Mouse (Mus musculus) heart, embryonic 15.5 days (tissue): ENCODE results near the gene Tgm2. TPM values are rescaled to one million over a fixed set of nuclear protein-coding genes. Genes with fewer than 3 reads are reported as not detected.
A peak's percentile ranks its signal among the peaks of the same experiment; 100 is the strongest.

Source experiments
- ATAC-seq: fragments of 200-750 bp; cut with Nextera tagmentation; replicated peaks from 2 replicates; pipeline ENCODE4 v1.8.0; 2017; ENCODE audit warnings: low read depth, moderate TSS enrichment; ENCODE audit not compliant: insufficient number of reproducible peaks, insufficient read depth, low FRiP score
- H3K27ac ChIP-seq: fragments of 300-500 bp; sonication (generic); 2 replicates; pipeline ENCODE4 v1.5.1; 2015; ENCODE audit warnings: mild to moderate bottlenecking, inconsistent platforms
- H3K27me3 ChIP-seq: fragments of 300-500 bp; sonication (generic); 2 replicates; pipeline ENCODE4 v1.6.1; 2015; ENCODE audit warnings: inconsistent platforms
- H3K36me3 ChIP-seq: fragments of 300-500 bp; sonication (generic); 2 replicates; pipeline ENCODE4 v1.6.1; 2015; ENCODE audit warnings: mild to moderate bottlenecking, inconsistent platforms
- H3K4me1 ChIP-seq: fragments of 300-500 bp; sonication (generic); replicated peaks from 2 replicates; pipeline ENCODE4 v1.6.1; 2015; ENCODE audit warnings: inconsistent platforms
- H3K4me2 ChIP-seq: fragments of 300-500 bp; sonication (generic); 2 replicates; pipeline ENCODE4 v1.6.1; 2015; ENCODE audit warnings: inconsistent platforms, mild to moderate bottlenecking, moderate library complexity
- H3K4me3 ChIP-seq: fragments of 300-500 bp; sonication (generic); 2 replicates; pipeline ENCODE4 v1.5.1; 2015; ENCODE audit warnings: mild to moderate bottlenecking, inconsistent platforms
- H3K9ac ChIP-seq: fragments of 300-500 bp; sonication (generic); 2 replicates; pipeline ENCODE4 v1.6.1; 2015; ENCODE audit warnings: mild to moderate bottlenecking, inconsistent platforms
- H3K9me3 ChIP-seq: fragments of 300-500 bp; sonication (generic); replicated peaks from 2 replicates; pipeline ENCODE4 v1.6.1; 2016; ENCODE audit warnings: inconsistent platforms
- WGBS: fragments of 180-500 bp; shearing (Covaris S2); methylation state at CpG from one replicate; pipeline ENCODE4 v1.1.7; 2015; ENCODE audit warnings: mixed read lengths; 5-methylcytosine and 5-hydroxymethylcytosine counted together
- polyA plus RNA-seq: library from polyadenylated mRNA; unstranded; fragments of >200 nt; fragmentation: Nextera tagmentation; extraction: Ambion mirVana; gene quantifications from 2 replicates; pipeline ENCODE4 v1.2.1, GENCODE M21; 2015

Gene Tgm2
- polyA plus RNA-seq, 1 experiment from 2014 or later = 208 TPM

- WGBS = 14% methylated on average over 19 of the region's 19 CpGs
- Histone ChIP-seq H3K36me3 (no peaks in the 10 kb centered on the region), H3K27me3 (no peaks in the 10 kb centered on the region), H3K4me3 (peak overlapping the region; percentile 34), H3K9ac (0 out of 2 replicates have a peak overlapping the region, but pooled peaks have one; percentile 18), H3K27ac (peak overlapping the region; percentile 61), H3K4me1 (peaks cover 41% of the 10 kb centered on the region), H3K4me2 (peak overlapping the region; percentile 62), H3K9me3 (no peaks in the 10 kb centered on the region)
- peak; percentile 75 for ATAC-seq
Observed at GRCm38 (mm10) chr2:158178696-158179369, 32.6 kb upstream of the Tgm2 start.

GRCm38 (mm10) chr2:158178139-158178538 is 31.9 kb upstream of the Tgm2 start:
- Histone ChIP-seq H3K27me3 (no peaks in the 10 kb centered on the region), H3K4me1 (peaks cover 41% of the 10 kb centered on the region), H3K4me2 (no peak overlapping the region), H3K9me3 (no peaks in the 10 kb centered on the region), H3K36me3 (no peaks in the 10 kb centered on the region), H3K9ac (no peak overlapping the region), H3K4me3 (no peak overlapping the region), H3K27ac (0 out of 2 replicates have a peak overlapping the region, but pooled peaks have one; percentile 61)
- ATAC-seq = no peak
- WGBS = 79% methylated on average over 4 of the region's 4 CpGs

- 87% methylated on average over 3 of the region's 3 CpGs for WGBS
- H3K27ac ChIP-seq = no peak overlapping the region
- peaks cover 41% of the 10 kb centered on the region for H3K4me1 ChIP-seq
- no peak for ATAC-seq
- no peak overlapping the region for H3K4me2 ChIP-seq
- H3K9me3 ChIP-seq = no peaks in the 10 kb centered on the region
- H3K4me3 ChIP-seq = no peak overlapping the region
- no peaks in the 10 kb centered on the region for H3K36me3 ChIP-seq
- no peak overlapping the region for H3K9ac ChIP-seq
- no peaks in the 10 kb centered on the region for H3K27me3 ChIP-seq
Observed at GRCm38 (mm10) chr2:158177574-158177973, 31.3 kb upstream of the Tgm2 start.

GRCm38 (mm10) chr2:158176763-158177162 is 30.5 kb upstream of the Tgm2 start:
- H3K4me3 ChIP-seq = no peak overlapping the region
- no peaks in the 10 kb centered on the region for H3K36me3 ChIP-seq
- no peaks in the 10 kb centered on the region for H3K9me3 ChIP-seq
- H3K9ac ChIP-seq = no peak overlapping the region
- H3K27me3 ChIP-seq = no peaks in the 10 kb centered on the region
- H3K4me1 ChIP-seq = peaks cover 41% of the 10 kb centered on the region
- WGBS = 90% methylated on average over 9 of the region's 9 CpGs
- no peak overlapping the region for H3K27ac ChIP-seq
- ATAC-seq = no peak
- H3K4me2 ChIP-seq = no peak overlapping the region

- Histone ChIP-seq H3K9me3 (no peaks in the 10 kb centered on the region), H3K4me3 (no peak overlapping the region), H3K27ac (0 out of 2 replicates have a peak overlapping the region, but pooled peaks have one; percentile 16), H3K36me3 (no peaks in the 10 kb centered on the region), H3K27me3 (no peaks in the 10 kb centered on the region), H3K4me1 (peaks cover 41% of the 10 kb centered on the region), H3K9ac (no peak overlapping the region), H3K4me2 (no peak overlapping the region)
- WGBS = 27% methylated on average over 3 of the region's 3 CpGs
- no peak for ATAC-seq
Observed at GRCm38 (mm10) chr2:158175433-158175832, 29.2 kb upstream of the Tgm2 start.

- no peak overlapping the region for H3K9ac ChIP-seq
- H3K9me3 ChIP-seq = no peaks in the 10 kb centered on the region
- H3K27ac ChIP-seq = 0 out of 2 replicates have a peak overlapping the region, but pooled peaks have one; percentile 16
- no peaks in the 10 kb centered on the region for H3K36me3 ChIP-seq
- 82% methylated on average over 15 of the region's 15 CpGs for WGBS
- H3K4me3 ChIP-seq = no peak overlapping the region
- H3K4me2 ChIP-seq = no peak overlapping the region
- H3K27me3 ChIP-seq = no peaks in the 10 kb centered on the region
- peaks cover 41% of the 10 kb centered on the region for H3K4me1 ChIP-seq
- ATAC-seq = no peak; the same call in 1 of the 2 replicates
Observed at GRCm38 (mm10) chr2:158174958-158175357, 28.7 kb upstream of the Tgm2 start.

GRCm38 (mm10) chr2:158174438-158174837 is 28.2 kb upstream of the Tgm2 start:
- 77% methylated on average over 5 of the region's 5 CpGs for WGBS
- Histone ChIP-seq H3K36me3 (no peaks in the 10 kb centered on the region), H3K4me2 (no peak overlapping the region), H3K27me3 (no peaks in the 10 kb centered on the region), H3K27ac (peak overlapping the region; percentile 11; the same call in 1 of the 2 replicates), H3K9me3 (no peaks in the 10 kb centered on the region), H3K4me1 (peaks cover 40% of the 10 kb centered on the region), H3K4me3 (no peak overlapping the region), H3K9ac (no peak overlapping the region)
- ATAC-seq = no peak

GRCm38 (mm10) chr2:158170394-158170793 is 24.2 kb upstream of the Tgm2 start:
- no peak overlapping the region for H3K9ac ChIP-seq
- 82% methylated on average over 2 of the region's 2 CpGs for WGBS
- H3K4me2 ChIP-seq = no peak overlapping the region
- H3K4me3 ChIP-seq = no peak overlapping the region
- H3K36me3 ChIP-seq = no peaks in the 10 kb centered on the region
- H3K27me3 ChIP-seq = no peaks in the 10 kb centered on the region
- peaks cover 48% of the 10 kb centered on the region for H3K4me1 ChIP-seq
- H3K9me3 ChIP-seq = no peaks in the 10 kb centered on the region
- no peak overlapping the region for H3K27ac ChIP-seq
- no peak for ATAC-seq

GRCm38 (mm10) chr2:158169771-158170170 is 23.5 kb upstream of the Tgm2 start:
- WGBS = 72% methylated on average over 7 of the region's 7 CpGs
- no peak for ATAC-seq

GRCm38 (mm10) chr2:158169351-158169750 is 23.1 kb upstream of the Tgm2 start:
- Histone ChIP-seq H3K4me2 (no peak overlapping the region), H3K27me3 (no peaks in the 10 kb centered on the region), H3K36me3 (no peaks in the 10 kb centered on the region), H3K9ac (no peak overlapping the region), H3K27ac (peak overlapping the region; percentile 84), H3K4me1 (peaks cover 38% of the 10 kb centered on the region), H3K9me3 (no peaks in the 10 kb centered on the region), H3K4me3 (no peak overlapping the region)
- no peak for ATAC-seq
- WGBS = 53% methylated on average over 6 of the region's 6 CpGs

More at GRCm38 (mm10) chr2:158169771-158170170, 23.5 kb upstream of the Tgm2 start:
- no peak overlapping the region for H3K4me3 ChIP-seq
- no peaks in the 10 kb centered on the region for H3K9me3 ChIP-seq
- peak overlapping the region; percentile 84 for H3K27ac ChIP-seq
- H3K4me1 ChIP-seq = peaks cover 42% of the 10 kb centered on the region
- H3K27me3 ChIP-seq = no peaks in the 10 kb centered on the region
- no peak overlapping the region for H3K9ac ChIP-seq
- no peak overlapping the region for H3K4me2 ChIP-seq
- H3K36me3 ChIP-seq = no peaks in the 10 kb centered on the region

GRCm38 (mm10) chr2:158168741-158169211 is 22.5 kb upstream of the Tgm2 start:
- peak overlapping the region; percentile 14; the same call in 1 of the 2 replicates for H3K4me2 ChIP-seq
- peak overlapping the region; percentile 84 for H3K27ac ChIP-seq
- ATAC-seq = peak; percentile 82
- peaks cover 34% of the 10 kb centered on the region for H3K4me1 ChIP-seq
- H3K9me3 ChIP-seq = no peaks in the 10 kb centered on the region
- no peak overlapping the region for H3K4me3 ChIP-seq
- WGBS = 21% methylated on average over 8 of the region's 8 CpGs
- H3K27me3 ChIP-seq = no peaks in the 10 kb centered on the region
- H3K9ac ChIP-seq = no peak overlapping the region
- no peaks in the 10 kb centered on the region for H3K36me3 ChIP-seq
